Mouse (Mus musculus) right cerebral cortex, adult 2 months (tissue): ENCODE results near the gene Lsamp.

Experiments
- DNase-seq, 2 experiments: peaks; one replicate each; pipeline ENCODE4 v3.0.0; 2021 to 2022; ENCODE audit warnings: low spot score in 2 of 2

The Lsamp gene

GRCm38 (mm10) chr16:39984205-39984634 is at the start of gene Lsamp:
Lsamp (plus strand) TSS chr16:39984361.
- peak; percentile 93 to 95 for DNase-seq

- no peak for DNase-seq
These were observed 26.5 kb upstream of the Lsamp start for GRCm38 (mm10) chr16:39957686-39958085.

GRCm38 (mm10) chr16:39972712-39973111 is 11.4 kb upstream of the Lsamp start:
- DNase-seq = no peak

- peak; percentile 41 to 60 for DNase-seq
These were observed 602 bp downstream of the Lsamp start for GRCm38 (mm10) chr16:39984635-39985291.

- no peak for DNase-seq
These were observed 4.3 kb downstream of the Lsamp start for GRCm38 (mm10) chr16:39988466-39988865.

- no peak for DNase-seq
These were observed 10.7 kb downstream of the Lsamp start for GRCm38 (mm10) chr16:39994821-39995220.

GRCm38 (mm10) chr16:40008800-40009199 is 24.6 kb downstream of the Lsamp start:
- no peak for DNase-seq

GRCm38 (mm10) chr16:40011106-40011505 is 26.9 kb downstream of the Lsamp start:
- no peak for DNase-seq

- DNase-seq = no peak
These were observed 38.5 kb downstream of the Lsamp start for GRCm38 (mm10) chr16:40022611-40023010.

- no peak for DNase-seq
These were observed 52.6 kb downstream of the Lsamp start for GRCm38 (mm10) chr16:40036719-40037118.

GRCm38 (mm10) chr16:40059546-40059945 is 75.4 kb downstream of the Lsamp start:
- DNase-seq = no peak

- DNase-seq = no peak
These were observed 75.8 kb downstream of the Lsamp start for GRCm38 (mm10) chr16:40059968-40060367.

- DNase-seq = no peak
These were observed 76.3 kb downstream of the Lsamp start for GRCm38 (mm10) chr16:40060491-40060890.

GRCm38 (mm10) chr16:40075556-40075955 is 91.4 kb downstream of the Lsamp start:
- DNase-seq = no peak

- DNase-seq = no peak
These were observed 96.1 kb downstream of the Lsamp start for GRCm38 (mm10) chr16:40080224-40080623.

GRCm38 (mm10) chr16:40104329-40104728 is 120.2 kb downstream of the Lsamp start:
- no peak for DNase-seq

- DNase-seq = no peak
These were observed 198.8 kb downstream of the Lsamp start for GRCm38 (mm10) chr16:40182918-40183317.

GRCm38 (mm10) chr16:40187987-40188590 is 203.9 kb downstream of the Lsamp start:
- DNase-seq = no peak

- DNase-seq = no peak
These were observed 210.2 kb downstream of the Lsamp start for GRCm38 (mm10) chr16:40194401-40194800.

- no peak for DNase-seq
These were observed 210.7 kb downstream of the Lsamp start for GRCm38 (mm10) chr16:40194839-40195238.

- no peak for DNase-seq
These were observed 244.5 kb downstream of the Lsamp start for GRCm38 (mm10) chr16:40228627-40229026.

- no peak for DNase-seq
These were observed 248.9 kb downstream of the Lsamp start for GRCm38 (mm10) chr16:40233066-40233465.

- no peak for DNase-seq
These were observed 250.2 kb downstream of the Lsamp start for GRCm38 (mm10) chr16:40234151-40234895.
